Mouse (Mus musculus) kidney, postnatal 10 days (tissue): ENCODE measurements around the gene Cd200r1.
A peak's percentile ranks its signal among the peaks of the same experiment; 100 is the strongest.
"Not testable (repeated sequence)": the region's sequence is repeated elsewhere in the genome, so short reads cannot be mapped to it uniquely, and the experiment has no call there.

Source experiments
- DNase-seq: peaks from one replicate; pipeline ENCODE4 v3.0.0; 2021; ENCODE audit warnings: mixed read lengths

Cd200r1 gene

GRCm38 (mm10) chr16:44767506-44767905 lies 2.0 kb downstream of the Cd200r1 start:
- no peak for DNase-seq

DNA sequence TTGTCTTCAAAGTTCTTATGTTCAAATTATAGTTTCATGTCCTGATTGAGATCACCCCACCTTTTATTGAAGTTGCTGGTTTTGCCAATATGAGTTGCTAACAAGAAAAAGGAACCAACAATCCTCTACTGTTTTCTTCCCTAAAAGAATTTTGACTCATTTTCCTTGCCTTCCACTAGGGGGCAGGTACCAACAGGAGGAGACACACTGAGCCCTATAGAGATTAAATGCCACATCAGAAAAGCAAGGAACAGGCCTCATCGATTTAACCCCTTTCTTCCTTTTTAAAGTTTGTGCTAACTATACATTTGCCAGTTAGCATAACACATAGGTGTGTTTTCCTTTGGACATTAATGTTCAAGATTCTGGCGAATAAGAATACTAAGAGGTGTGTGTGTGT lies 2.4 kb downstream of the Cd200r1 start:
- DNase-seq: no peak

DNA sequence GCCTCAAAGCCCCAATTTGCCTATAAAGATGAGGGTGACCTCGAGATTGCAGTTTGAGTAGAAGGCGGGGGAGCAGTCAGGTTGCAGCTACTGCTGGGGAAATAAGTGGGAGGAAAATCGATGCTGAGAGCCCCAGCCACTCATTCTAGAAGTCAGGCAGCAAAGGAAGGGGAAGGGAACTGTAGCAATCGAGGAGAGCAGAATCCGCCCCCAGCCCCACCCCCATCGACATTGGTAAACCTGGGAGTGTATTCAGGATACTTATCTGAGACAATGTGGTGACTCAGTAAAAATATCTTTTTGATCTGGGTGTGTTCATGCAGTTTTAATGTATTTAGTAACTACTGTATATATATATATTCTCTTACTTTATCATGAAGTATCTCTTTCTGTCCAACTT lies 7.0 kb downstream of the Cd200r1 start:
- no peak for DNase-seq

GRCm38 (mm10) chr16:44773673-44774072 lies 8.1 kb downstream of the Cd200r1 start:
- no peak for DNase-seq

DNA sequence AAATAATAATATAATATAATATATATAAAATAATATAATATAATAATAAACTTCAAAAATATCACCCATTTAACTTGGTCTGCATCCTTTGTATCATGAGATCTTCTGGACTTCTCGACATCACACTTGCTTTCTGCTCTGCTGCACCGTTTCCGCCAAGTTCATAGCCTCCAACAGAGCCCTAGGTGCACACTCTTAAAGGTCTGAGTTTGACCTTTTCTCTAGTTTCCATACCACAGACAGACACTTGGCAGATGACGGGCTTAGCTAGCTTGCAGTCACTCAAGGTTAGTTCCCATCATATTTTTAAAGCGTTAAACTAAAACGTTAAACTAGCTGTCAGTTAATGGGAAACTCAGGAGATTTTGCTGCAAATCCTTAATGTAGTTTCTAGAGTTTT lies 8.7 kb downstream of the Cd200r1 start:
- no peak for DNase-seq

DNA sequence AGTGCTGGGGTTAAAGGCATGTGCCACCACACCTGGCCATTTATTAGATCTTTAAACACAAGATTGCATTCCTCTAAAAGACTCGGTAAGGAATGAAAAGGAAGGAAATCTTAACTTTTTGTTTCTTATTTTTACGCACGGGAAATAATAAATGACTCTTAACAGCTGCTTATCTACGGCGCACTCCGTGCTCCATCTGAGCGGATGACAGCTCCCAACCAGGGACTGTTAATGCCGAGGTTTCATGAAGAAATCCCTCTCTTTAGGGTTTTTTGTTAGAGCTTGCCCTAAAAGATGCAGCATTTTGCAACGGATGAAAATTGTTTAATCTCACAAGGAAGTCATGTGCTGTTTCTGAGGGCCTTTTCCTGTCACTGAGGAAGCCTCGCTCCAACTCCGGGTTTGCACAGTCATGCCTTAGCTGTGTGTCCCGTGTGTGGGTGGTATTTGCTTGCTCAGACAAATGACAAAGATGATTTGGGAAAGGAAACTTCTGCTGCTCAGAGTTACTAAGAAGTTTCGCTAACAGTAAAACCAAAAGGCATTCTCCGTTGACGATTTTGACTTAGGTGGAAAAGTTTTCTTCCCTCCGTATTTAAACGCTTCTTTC lies 13.1 kb downstream of the Cd200r1 start:
- peak; percentile 46 for DNase-seq

- DNase-seq: no peak
These were observed 14.0 kb downstream of the Cd200r1 start for GRCm38 (mm10) chr16:44779494-44779893.

GRCm38 (mm10) chr16:44780751-44781150 lies 15.2 kb downstream of the Cd200r1 start:
- no peak for DNase-seq

GRCm38 (mm10) chr16:44786934-44787333 lies 21.4 kb downstream of the Cd200r1 start:
- DNase-seq: no peak

DNA sequence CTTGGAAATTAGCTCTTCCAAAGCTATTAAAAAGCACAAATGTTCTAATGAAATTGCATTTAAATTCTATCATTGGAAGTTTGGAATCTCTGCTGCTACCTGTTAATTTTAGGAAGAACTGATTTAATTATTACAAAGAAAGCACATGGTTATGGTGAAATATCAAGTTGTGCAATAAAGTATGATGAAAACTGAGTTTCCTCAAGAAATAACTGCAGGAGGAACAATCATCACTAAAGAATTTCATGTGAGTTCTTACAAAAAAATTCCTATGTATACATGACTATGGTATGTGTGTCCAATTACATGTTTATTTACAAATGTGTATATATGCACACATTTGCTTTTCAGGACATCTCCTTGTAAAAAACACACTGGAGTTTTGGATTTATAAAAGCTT lies 28.9 kb downstream of the Cd200r1 start:
- no peak for DNase-seq

- DNase-seq: no peak
These were observed 40.4 kb downstream of the Cd200r1 start for GRCm38 (mm10) chr16:44805976-44806375.

DNA sequence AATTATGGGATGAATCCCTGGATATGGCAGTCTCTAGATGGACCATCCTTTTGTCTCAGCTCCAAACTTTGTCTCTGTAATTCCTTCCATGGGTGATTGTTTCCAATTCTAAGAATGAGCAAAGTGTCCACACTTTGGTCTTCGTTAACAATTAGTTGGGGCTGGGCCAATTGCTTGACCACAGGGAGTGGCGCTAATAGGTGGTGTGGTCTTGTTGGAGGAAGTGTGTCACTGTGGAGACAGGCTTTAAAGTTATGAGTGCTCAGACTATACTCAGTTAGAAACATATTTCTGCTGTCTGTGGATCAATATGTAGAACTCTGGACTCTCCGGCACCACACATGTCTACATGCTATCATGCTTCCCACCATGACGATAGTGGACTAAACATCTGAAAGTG lies 44.7 kb downstream of the Cd200r1 start:
- DNase-seq: not testable (repeated sequence)

DNA sequence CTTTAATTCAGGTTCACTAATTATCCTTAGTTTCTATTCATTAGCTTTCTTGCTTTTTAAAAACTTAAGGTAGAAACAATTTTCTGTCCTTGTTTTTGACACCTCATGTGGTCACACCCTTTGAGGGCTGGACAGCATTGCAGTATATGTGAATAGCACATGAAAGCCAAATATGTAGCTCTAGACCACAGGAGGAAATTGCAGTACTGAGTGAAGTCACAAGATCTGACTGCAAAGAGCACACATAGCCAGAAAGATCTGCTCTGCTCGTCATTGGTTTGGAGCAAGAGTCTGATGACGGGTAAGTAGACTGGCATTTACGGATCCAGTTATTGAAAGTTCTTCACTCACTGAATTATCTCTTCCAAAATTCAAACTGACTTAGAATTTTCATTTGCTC lies 46.0 kb downstream of the Cd200r1 start, which contains the start of gene Cd200r4:
Gene Cd200r4 (plus strand): TSS at position 190 of the 400 bp plus-strand sequence.
- no peak for DNase-seq

- DNase-seq: no peak
These were observed 47.0 kb downstream of the Cd200r1 start for GRCm38 (mm10) chr16:44812468-44813065.

DNA sequence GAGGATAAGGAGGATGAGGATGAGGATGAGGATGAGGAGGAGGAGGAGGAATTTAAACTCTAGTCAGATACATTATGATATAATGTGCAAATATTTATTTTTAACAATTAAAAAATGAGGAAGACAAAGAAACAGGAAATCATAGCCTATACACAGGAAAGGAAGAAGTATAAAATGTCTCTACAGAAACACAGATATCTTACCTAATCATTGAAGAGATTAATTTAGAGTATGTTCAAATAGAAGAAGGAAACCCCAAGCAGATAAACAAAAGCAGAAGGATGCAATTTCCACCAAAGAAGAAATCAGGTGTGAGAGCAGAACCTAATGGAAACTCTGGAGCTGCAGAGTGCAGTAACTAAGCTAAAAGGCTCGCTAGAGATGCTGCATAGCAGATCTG lies 52.5 kb downstream of the Cd200r1 start:
- no peak for DNase-seq

GRCm38 (mm10) chr16:44820545-44820944 lies 55.0 kb downstream of the Cd200r1 start:
- no peak for DNase-seq

DNA sequence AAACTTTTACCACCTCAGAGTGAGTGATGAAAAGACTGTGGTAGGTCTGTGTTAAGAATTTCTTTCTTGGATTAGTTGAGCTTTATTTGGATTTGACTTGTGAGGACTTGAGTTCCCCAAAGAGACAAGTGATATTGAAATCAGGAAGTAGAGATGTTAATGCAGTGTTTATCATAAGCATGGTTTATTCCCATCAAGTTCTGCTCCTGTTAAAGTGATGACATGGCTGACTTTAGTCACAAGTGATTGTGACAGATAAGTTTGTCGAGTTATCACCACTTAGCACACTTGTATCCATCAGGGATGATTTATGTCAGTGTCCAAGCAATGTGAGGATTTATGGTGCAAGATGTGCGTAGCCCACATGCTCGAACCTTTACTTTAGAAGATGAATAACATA lies 66.8 kb downstream of the Cd200r1 start:
- no peak for DNase-seq

DNA sequence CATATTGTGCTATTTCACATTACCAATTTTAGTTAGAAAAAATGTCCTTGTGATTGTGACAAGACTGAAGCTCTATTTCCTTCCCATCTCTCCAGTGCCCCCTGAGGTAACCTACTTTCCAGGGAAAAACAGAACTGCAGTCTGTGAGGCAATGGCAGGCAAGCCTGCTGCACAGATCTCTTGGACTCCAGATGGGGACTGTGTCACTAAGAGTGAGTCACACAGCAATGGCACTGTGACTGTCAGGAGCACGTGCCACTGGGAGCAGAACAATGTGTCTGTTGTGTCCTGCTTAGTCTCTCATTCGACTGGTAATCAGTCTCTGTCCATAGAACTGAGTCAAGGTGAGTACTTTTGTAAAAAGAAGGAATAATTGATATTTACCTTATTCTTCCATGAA lies 67.7 kb downstream of the Cd200r1 start:
- not testable (repeated sequence) for DNase-seq
